Mouse (Mus musculus): ENCODE results near the gene Hba-a2.
"Not testable (repeated sequence)": the region's sequence is repeated elsewhere in the genome, so short reads cannot be mapped to it uniquely, and the experiment has no call there.

The Hba-a2 gene

GRCm38 (mm10) chr11:32296203-32296602, at the start of gene Hba-a2:
Hba-a2 (plus strand) TSS chr11:32296489.
- in situ Hi-C loops (cut with MboI; ENCODE audit: unreplicated experiment in 2 of 2), result not testable (repeated sequence)

- in situ Hi-C loops (cut with MboI; ENCODE audit: unreplicated experiment in 2 of 2), result no loop called here
These were observed 49.2 kb upstream of the Hba-a2 start for GRCm38 (mm10) chr11:32247068-32247467.

GRCm38 (mm10) chr11:32248350-32248749, 47.9 kb upstream of the Hba-a2 start:
- in situ Hi-C loops (cut with MboI; ENCODE audit: unreplicated experiment in 2 of 2), result no loop called here

- in situ Hi-C loops (cut with MboI; ENCODE audit: unreplicated experiment in 2 of 2), result loop anchor here in 1 of 2 experiments (5.0 kb wide), 1 partner anchor 39 kb away; no protein-coding TSS in a partner anchor
These were observed 45.2 kb upstream of the Hba-a2 start for GRCm38 (mm10) chr11:32250880-32251763.

GRCm38 (mm10) chr11:32253121-32253520, 43.2 kb upstream of the Hba-a2 start:
- in situ Hi-C loops (cut with MboI; ENCODE audit: unreplicated experiment in 2 of 2), result loop anchor here in 1 of 2 experiments (5.0 kb wide), 1 partner anchor 41 kb away; no protein-coding TSS in a partner anchor

- in situ Hi-C loops (cut with MboI; ENCODE audit: unreplicated experiment in 2 of 2), result no loop called here
These were observed 40.1 kb upstream of the Hba-a2 start for GRCm38 (mm10) chr11:32256146-32256545.

- in situ Hi-C loops (cut with MboI; ENCODE audit: unreplicated experiment in 2 of 2), result no loop called here
These were observed 39.7 kb upstream of the Hba-a2 start for GRCm38 (mm10) chr11:32256566-32256965.

GRCm38 (mm10) chr11:32262674-32263415, 33.4 kb upstream of the Hba-a2 start:
- in situ Hi-C loops (cut with MboI; ENCODE audit: unreplicated experiment in 2 of 2), result no loop called here

- in situ Hi-C loops (cut with MboI; ENCODE audit: unreplicated experiment in 2 of 2), result no loop called here
These were observed 31.1 kb upstream of the Hba-a2 start for GRCm38 (mm10) chr11:32265117-32265738.

GRCm38 (mm10) chr11:32266194-32266593, 30.1 kb upstream of the Hba-a2 start:
- in situ Hi-C loops (cut with MboI; ENCODE audit: unreplicated experiment in 2 of 2), result no loop called here

- in situ Hi-C loops (cut with MboI; ENCODE audit: unreplicated experiment in 2 of 2), result no loop called here
These were observed 29.5 kb upstream of the Hba-a2 start for GRCm38 (mm10) chr11:32266776-32267175.

- in situ Hi-C loops (cut with MboI; ENCODE audit: unreplicated experiment in 2 of 2), result no loop called here
These were observed 29.0 kb upstream of the Hba-a2 start, which contains the start of gene Nprl3 for GRCm38 (mm10) chr11:32267188-32267884. Nprl3 (minus strand) TSS chr11:32267707.

GRCm38 (mm10) chr11:32267964-32268363, 28.3 kb upstream of the Hba-a2 start:
- in situ Hi-C loops (cut with MboI; ENCODE audit: unreplicated experiment in 2 of 2), result no loop called here

GRCm38 (mm10) chr11:32268952-32269351, 27.3 kb upstream of the Hba-a2 start:
- in situ Hi-C loops (cut with MboI; ENCODE audit: unreplicated experiment in 2 of 2), result no loop called here

- in situ Hi-C loops (cut with MboI; ENCODE audit: unreplicated experiment in 2 of 2), result no loop called here
These were observed 25.1 kb upstream of the Hba-a2 start for GRCm38 (mm10) chr11:32271178-32271577.

GRCm38 (mm10) chr11:32276347-32276746, 19.9 kb upstream of the Hba-a2 start, which contains the start of gene Hba-x:
Hba-x (plus strand) TSS chr11:32276400.
- in situ Hi-C loops (cut with MboI; ENCODE audit: unreplicated experiment in 2 of 2), result no loop called here

- in situ Hi-C loops (cut with MboI; ENCODE audit: unreplicated experiment in 2 of 2), result no loop called here
These were observed 18.4 kb upstream of the Hba-a2 start for GRCm38 (mm10) chr11:32277736-32278457.

- in situ Hi-C loops (cut with MboI; ENCODE audit: unreplicated experiment in 2 of 2), result no loop called here
These were observed 17.8 kb upstream of the Hba-a2 start for GRCm38 (mm10) chr11:32278458-32278957.

- in situ Hi-C loops (cut with MboI; ENCODE audit: unreplicated experiment in 2 of 2), result no loop called here
These were observed 15.6 kb upstream of the Hba-a2 start for GRCm38 (mm10) chr11:32280646-32281045.
